Mouse (Mus musculus): ENCODE data around the gene Mdh2.

Gene Mdh2

GRCm38 (mm10) chr5:135829381-135829780 lies 51.1 kb downstream of the Mdh2 start:
- in situ Hi-C loops (cut with MboI; ENCODE audit: unreplicated experiment in 2 of 2), result no loop called here

- in situ Hi-C loops (cut with MboI; ENCODE audit: unreplicated experiment in 2 of 2), result no loop called here
Measured at GRCm38 (mm10) chr5:135832729-135833128, 54.4 kb downstream of the Mdh2 start.

DNA sequence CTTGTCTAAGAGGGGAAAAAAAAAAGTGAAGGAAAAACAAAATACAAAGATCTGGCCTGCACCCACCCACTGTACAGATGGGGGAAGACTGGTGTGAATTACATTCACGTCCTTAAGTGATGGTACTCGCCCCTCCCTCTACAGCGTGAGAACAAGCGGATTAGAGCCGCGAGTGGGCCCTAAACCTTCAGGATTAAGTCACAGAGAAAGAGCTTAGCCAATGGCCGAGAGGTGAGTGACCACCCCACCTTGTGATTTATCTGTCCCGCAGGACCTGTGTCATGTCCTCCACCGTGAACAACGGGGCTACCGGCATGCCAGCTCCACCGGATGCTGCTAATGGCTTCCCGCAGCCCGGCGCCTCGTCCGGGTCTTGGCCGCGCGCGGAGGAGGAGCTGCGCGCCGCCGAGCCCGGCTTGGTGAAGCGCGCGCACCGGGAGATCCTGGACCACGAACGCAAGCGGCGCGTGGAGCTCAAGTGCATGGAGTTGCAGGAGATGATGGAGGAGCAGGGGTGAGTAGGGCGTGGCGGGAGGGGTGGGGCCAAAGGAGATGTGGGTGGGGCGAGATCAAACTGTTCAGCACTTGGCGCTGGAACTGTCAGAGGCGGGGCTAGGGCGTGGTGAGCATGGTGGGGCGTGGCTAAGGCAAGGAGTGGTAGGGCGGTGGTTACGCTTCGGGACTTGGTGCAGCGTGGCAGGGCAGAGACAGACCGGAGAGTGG lies 56.6 kb downstream of the Mdh2 start:
- in situ Hi-C loops (cut with MboI; ENCODE audit: unreplicated experiment in 2 of 2), result no loop called here

DNA sequence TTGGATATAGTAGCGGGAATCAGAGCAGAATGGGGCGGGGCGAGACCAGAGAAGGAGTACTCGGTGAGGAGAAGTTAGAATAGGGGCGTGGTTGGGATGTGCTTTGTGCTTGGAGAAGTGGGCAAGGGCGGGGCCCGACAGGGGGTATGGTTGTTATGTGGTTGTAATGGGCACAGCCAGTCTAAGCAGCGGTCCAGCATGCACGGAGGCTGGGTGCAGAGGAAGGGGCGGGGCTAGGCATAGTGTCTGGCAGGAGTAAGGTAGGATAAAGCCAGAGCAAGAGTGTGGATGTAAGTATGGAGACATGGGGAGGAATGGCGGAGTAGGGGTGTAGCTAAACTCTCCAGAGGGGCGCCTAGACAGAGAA lies 57.2 kb downstream of the Mdh2 start:
- in situ Hi-C loops (cut with MboI; ENCODE audit: unreplicated experiment in 2 of 2), result no loop called here

DNA sequence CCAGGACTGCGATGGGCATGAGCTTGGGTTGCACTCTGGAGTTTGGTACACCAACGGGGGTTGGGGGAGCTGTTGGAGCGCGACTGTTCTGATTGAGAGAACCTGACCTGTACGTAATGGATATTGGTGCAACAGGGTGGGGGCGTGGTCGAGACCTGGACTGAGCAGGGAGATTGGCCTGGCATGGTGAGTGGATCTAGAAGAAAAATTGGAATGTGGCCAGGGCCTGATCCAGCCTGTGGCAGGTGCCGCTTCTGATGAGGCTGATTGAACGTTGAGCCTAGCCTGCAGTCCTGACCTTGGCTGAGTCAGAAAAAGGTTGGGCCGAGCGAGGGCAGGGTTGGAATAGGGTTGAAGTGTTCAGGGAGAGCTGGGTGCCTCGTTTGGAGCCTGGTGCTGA lies 57.7 kb downstream of the Mdh2 start:
- in situ Hi-C loops (cut with MboI; ENCODE audit: unreplicated experiment in 2 of 2), result no loop called here

All from v-Abl transformed pro-B cells (cell line).